Mouse (Mus musculus) erythroblast, embryonic 14.5 days (primary cell): ENCODE data around the gene Irf1. TPM values are rescaled to one million over a fixed set of nuclear protein-coding genes. Genes with fewer than 3 reads are reported as not detected.

ENCODE experiments used
- H3K27me3 ChIP-seq: 2 replicates; pipeline ENCODE4 v1.6.1; 2012; ENCODE audit warnings: inconsistent platforms; ENCODE audit not compliant: control insufficient read depth
- H3K36me3 ChIP-seq: 2 replicates; pipeline ENCODE4 v1.6.1; 2012; ENCODE audit warnings: mild to moderate bottlenecking, inconsistent platforms; ENCODE audit not compliant: control insufficient read depth
- H3K4me1 ChIP-seq: 2 replicates; pipeline ENCODE4 v1.6.1; 2012; ENCODE audit warnings: inconsistent platforms; ENCODE audit not compliant: control insufficient read depth
- H3K4me3 ChIP-seq: replicated peaks from 2 replicates; pipeline ENCODE3; 2012; ENCODE audit warnings: moderate library complexity, mild to moderate bottlenecking, inconsistent platforms
- H3K9me3 ChIP-seq: 2 replicates; pipeline ENCODE4 v1.6.1; 2012; ENCODE audit warnings: low read length, inconsistent platforms, mixed read lengths; ENCODE audit not compliant: control insufficient read depth
- GATA1 ChIP-seq: IDR thresholded peaks from 2 replicates; pipeline ENCODE4 v1.6.1; 2012; ENCODE audit warnings: low read length, inconsistent platforms, mixed read lengths
- TAL1 ChIP-seq: IDR thresholded peaks from 3 replicates; pipeline ENCODE4 v1.6.1; 2012; ENCODE audit warnings: low read length, inconsistent platforms, mixed read lengths
- polyA plus RNA-seq: library from polyadenylated mRNA; stranded (reverse); fragments of >175 nt; gene quantifications from 2 replicates; pipeline ENCODE4 v1.2.3, GENCODE M21; 2012

Gene Irf1
- polyA plus RNA-seq, 1 experiment: 0.01 TPM

DNA sequence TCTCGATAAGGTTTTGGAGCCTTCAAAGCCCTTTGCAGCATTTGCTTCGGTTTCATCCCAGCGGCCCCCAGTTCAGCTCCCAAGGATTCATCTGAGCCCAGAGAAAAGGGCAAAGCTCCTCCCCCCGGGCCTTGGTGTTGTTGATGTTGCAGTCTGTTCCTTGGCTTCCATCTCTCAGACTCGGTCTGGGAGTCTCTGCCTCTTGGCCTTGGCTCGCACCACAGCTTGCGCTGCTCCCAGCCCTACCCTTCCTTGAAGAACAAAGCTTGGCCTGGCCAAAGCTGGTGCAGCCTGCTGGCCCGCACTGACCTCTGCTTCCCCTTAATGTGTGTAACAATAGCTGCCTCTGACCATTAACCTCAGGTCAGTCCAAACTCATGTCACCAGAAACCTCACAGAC is 18.4 kb downstream of the Irf1 start:
- Histone ChIP-seq H3K4me3 (no peak overlapping the region), H3K27me3 (no peaks in the 10 kb centered on the region), H3K9me3 (no peaks in the 10 kb centered on the region), H3K36me3 (no peaks in the 10 kb centered on the region), H3K4me1 (no peaks in the 10 kb centered on the region)
- TF ChIP-seq GATA1: no peak
- TF ChIP-seq TAL1: no peak

DNA sequence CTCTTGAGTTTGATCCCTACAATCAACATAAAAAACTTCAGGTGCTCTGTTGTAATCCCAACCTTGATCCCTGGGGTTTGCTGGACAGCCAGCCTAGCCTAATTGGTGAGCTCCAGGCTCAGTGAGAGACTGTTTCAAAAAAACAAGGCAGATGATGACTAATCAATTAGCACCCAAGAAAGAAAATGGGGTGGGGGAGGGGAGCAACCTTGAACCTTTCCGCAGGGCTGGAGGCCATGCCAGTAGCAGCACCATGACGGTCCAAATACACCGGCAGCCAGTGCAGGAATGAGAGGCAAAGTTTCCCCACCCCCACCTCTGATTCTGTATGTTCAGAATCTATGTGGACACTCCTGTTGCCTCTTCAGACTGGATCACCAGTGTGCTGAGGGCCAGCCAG is 19.5 kb downstream of the Irf1 start:
- TF ChIP-seq TAL1 (no peak), GATA1 (no peak)
- no peaks in the 10 kb centered on the region for H3K9me3 ChIP-seq
- no peak overlapping the region for H3K4me3 ChIP-seq
- H3K4me1 ChIP-seq: no peaks in the 10 kb centered on the region
- peaks cover 4% of the 10 kb centered on the region; the same call in 1 of the 2 replicates for H3K27me3 ChIP-seq
- no peaks in the 10 kb centered on the region for H3K36me3 ChIP-seq

DNA sequence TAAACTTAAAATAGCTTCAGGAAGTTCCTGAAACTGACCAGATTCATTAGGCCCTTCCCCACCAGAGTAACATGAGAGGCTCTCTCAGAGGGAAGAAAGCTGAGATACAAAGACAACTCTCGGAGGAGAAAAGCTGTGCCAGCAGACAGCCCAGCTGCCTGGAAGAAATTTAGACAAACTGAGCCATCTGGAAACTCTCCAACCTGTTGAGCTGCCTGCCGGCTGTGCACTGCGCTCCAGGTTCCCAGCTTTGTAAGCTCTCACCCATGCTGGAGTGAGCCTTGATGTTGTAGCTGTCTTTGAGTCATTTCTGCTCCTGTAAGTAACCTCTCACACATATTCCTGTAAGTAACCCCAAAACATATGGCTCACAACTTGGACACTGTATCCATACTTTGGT is 23.2 kb downstream of the Irf1 start:
- H3K27me3 ChIP-seq: peaks cover 9% of the 10 kb centered on the region; the same call in 1 of the 2 replicates
- H3K9me3 ChIP-seq: no peaks in the 10 kb centered on the region
- peaks cover 3% of the 10 kb centered on the region; the same call in 1 of the 2 replicates for H3K4me1 ChIP-seq
- H3K36me3 ChIP-seq: no peaks in the 10 kb centered on the region
- TF ChIP-seq TAL1: no peak
- TF ChIP-seq GATA1: no peak
- H3K4me3 ChIP-seq: no peak overlapping the region

DNA sequence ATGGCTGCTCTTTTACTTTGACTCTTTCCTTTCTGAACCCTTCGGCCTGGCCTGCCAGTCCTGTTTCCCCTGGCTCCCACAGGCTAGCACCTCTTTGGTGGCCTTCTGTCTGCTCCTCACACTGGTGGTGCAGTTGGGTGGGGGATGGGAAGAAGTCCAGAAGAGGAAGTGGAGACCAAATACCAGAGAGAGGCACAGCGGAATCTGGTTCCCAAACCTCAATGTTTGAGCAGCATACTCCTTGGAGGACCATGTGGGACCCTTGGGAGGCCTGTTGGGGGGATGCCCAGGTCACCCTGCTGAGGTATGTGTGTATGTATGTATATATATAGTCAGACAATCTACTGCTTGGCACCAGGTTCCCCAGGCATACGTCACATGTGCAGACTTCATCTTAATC is 24.2 kb downstream of the Irf1 start:
- peaks cover 3% of the 10 kb centered on the region; the same call in 1 of the 2 replicates for H3K4me1 ChIP-seq
- no peak for TF ChIP-seq GATA1
- TF ChIP-seq TAL1: no peak
- H3K27me3 ChIP-seq: peaks cover 9% of the 10 kb centered on the region; the same call in 1 of the 2 replicates
- H3K4me3 ChIP-seq: no peak overlapping the region
- H3K9me3 ChIP-seq: no peaks in the 10 kb centered on the region
- no peaks in the 10 kb centered on the region for H3K36me3 ChIP-seq

DNA sequence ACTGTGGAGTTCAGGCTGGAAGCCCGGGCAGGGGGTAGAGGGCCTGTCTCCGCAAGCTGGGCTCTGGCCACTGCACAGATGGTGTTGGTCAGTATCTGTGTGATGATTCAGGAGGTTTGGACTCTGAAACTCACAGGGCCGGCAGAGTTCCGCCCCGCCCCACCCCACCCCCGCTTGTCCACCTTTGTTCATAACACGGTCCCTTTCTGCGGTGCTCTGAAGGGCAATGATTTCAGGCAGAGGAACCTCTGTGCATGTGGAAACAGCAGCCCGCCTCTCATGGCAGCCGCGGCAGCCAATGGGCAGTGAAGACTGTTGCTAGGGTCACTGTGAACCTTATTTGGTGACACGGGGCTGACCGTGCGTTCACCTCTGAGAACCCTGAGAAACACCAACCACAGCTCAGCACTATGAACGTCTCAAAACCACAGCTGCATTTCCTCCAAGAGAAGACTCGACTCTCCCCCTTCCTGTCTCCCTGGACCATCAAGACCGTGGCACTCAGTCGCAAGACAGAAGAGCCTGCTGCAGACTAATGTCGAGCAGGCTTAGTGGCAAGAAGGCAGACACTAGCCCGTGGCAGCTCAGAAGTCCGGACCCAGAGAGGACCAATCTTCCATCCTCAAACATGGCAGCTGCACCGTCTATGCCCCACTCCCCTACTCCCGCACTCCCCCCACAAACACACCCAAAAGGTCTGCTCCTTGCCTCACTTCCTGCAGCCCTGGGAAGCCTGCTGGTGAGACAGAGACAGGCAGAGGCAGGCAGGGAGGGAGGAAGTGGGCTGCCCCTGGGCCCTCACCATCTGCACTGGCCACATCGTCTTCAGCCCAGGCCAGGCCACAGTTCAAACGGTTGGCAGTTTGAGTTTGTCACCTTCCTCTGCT is 25.1 kb downstream of the Irf1 start:
- peaks cover 9% of the 10 kb centered on the region; the same call in 1 of the 2 replicates for H3K27me3 ChIP-seq
- H3K9me3 ChIP-seq: no peaks in the 10 kb centered on the region
- H3K4me1 ChIP-seq: peaks cover 3% of the 10 kb centered on the region; the same call in 1 of the 2 replicates
- TF ChIP-seq GATA1: no peak
- no peak for TF ChIP-seq TAL1
- H3K4me3 ChIP-seq: no peak overlapping the region
- no peaks in the 10 kb centered on the region for H3K36me3 ChIP-seq

DNA sequence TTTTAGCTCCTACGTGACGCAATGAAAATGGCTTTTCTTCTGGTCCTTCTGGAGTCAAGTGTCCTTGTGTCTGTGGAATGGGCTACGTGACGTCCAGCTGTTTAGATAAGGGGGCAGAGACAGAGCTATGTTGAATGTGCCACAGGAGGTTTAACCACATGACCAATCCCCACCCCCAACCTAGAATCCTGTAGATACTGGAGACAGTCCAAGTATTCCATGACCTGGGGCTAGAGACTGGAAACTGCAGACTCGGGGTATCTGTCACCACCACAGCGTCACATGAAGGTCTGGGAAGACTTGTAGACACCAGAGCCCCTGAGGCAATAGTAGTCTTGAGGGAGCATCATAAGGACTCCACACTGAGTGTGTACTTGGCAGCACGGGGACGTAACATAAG is 26.0 kb downstream of the Irf1 start:
- H3K4me1 ChIP-seq: peaks cover 3% of the 10 kb centered on the region; the same call in 1 of the 2 replicates
- H3K27me3 ChIP-seq: peaks cover 9% of the 10 kb centered on the region; the same call in 1 of the 2 replicates
- no peak for TF ChIP-seq GATA1
- TF ChIP-seq TAL1: no peak
- H3K4me3 ChIP-seq: no peak overlapping the region
- no peaks in the 10 kb centered on the region for H3K36me3 ChIP-seq
- no peaks in the 10 kb centered on the region for H3K9me3 ChIP-seq

DNA sequence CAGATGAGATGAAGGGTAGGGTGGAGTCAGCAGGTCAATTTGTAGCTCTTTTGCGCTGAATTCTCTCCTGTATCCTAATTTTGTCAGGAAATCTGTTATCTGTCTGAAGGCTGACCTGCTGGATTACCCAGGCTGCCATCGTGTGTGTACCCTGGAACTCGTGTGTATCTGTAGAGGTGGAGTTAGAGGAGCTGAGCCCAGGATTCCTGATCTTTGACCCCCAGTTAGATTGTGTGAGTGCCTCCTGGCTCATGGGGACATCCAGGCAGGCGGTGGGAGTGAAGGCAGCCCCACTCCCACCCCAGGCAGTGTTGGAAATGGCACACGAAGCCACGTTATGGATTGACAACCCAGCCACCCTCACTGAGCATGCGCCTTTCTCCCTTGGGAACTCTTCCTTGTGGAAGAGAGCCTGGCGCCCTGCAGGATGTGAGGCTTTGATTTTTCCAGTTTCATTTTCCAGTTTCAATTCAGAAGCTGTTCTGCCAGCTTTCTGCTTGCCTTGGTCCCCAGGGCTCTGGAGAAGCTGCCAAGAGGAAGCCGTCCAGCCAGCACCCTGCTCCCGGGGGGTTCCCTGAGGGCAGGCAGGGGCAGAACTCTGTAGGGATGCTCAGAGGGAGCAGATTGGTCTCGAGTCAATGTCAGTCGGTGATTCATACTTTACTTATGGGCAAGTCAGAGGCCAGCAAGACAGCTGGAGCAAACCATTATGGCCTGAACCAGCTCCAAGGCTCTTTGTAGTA is 26.8 kb downstream of the Irf1 start:
- Histone ChIP-seq H3K4me1 (peaks cover 3% of the 10 kb centered on the region; the same call in 1 of the 2 replicates), H3K36me3 (no peaks in the 10 kb centered on the region), H3K4me3 (no peak overlapping the region), H3K27me3 (peaks cover 9% of the 10 kb centered on the region; the same call in 1 of the 2 replicates), H3K9me3 (no peaks in the 10 kb centered on the region)
- no peak for TF ChIP-seq GATA1
- no peak for TF ChIP-seq TAL1

DNA sequence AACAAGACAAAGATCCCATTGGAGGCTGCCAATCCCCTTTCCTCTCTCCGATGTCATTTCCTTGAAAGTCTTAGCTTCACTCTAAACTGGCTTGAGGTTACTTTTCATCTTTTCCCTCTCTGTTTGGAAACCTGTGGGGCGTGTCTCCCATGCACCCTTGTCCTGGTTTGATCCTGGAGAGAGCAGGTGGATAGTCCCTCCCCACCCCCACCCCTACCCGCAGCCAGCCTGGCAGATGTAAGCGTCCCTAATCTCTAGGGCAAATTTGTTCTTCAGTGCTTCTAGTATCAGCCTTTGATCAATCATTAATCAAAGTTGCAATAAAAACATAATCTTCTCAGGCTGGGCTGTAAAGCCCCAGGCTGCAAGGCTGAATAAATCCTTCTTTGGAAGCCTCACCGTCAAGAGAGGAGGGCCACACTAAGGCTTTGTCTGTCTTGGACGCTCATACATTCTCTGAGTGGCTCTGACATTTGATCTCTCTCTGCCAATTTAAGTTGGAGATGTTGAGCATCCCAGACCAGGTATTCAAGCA is 27.6 kb downstream of the Irf1 start:
- H3K4me1 ChIP-seq: peaks cover 3% of the 10 kb centered on the region; the same call in 1 of the 2 replicates
- TF ChIP-seq TAL1 (no peak), GATA1 (no peak)
- no peaks in the 10 kb centered on the region for H3K9me3 ChIP-seq
- no peaks in the 10 kb centered on the region for H3K36me3 ChIP-seq
- H3K4me3 ChIP-seq: no peak overlapping the region
- H3K27me3 ChIP-seq: peaks cover 9% of the 10 kb centered on the region; the same call in 1 of the 2 replicates
